Mouse (Mus musculus) spleen, postnatal 36 days (tissue): Measurements from ENCODE around the gene Emp2.

Source experiments
- DNase-seq, 2 experiments: peaks; one replicate each; pipeline ENCODE4 v3.0.0; 2022; ENCODE audit warnings: low spot score in 2 of 2, mixed read lengths in 1 of 2

The Emp2 gene

GRCm38 (mm10) chr16:10236601-10237000 is 77.2 kb downstream of the Emp2 start:
- DNase-seq: no peak
